Mouse (Mus musculus): ENCODE measurements around the gene Agfg2.
A peak's percentile ranks its signal among the peaks of the same experiment; 100 is the strongest.
"Not testable (repeated sequence)": the region's sequence is repeated elsewhere in the genome, so short reads cannot be mapped to it uniquely, and the experiment has no call there.

Gene Agfg2

DNA sequence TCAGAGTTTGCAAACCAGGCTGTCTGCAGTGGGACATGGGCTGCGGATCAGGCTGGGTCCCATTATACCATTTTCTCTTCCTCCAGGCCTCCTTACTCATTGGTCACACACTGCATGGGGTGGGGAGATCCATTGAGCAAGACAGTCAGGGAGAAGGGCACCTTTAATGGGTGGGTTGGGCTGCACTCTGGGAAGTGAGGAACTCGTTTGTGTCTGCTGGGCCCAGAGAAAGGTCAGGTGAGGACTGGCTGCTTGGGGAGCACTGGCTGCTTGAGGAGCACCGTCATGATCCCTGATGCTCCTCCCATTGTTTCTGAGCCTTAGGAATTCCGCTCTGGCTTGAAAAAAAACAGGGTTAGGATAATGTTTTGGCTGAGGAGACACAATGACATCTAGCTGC lies 41.6 kb downstream of the Agfg2 start:
- DNase-seq = no peak

DNA sequence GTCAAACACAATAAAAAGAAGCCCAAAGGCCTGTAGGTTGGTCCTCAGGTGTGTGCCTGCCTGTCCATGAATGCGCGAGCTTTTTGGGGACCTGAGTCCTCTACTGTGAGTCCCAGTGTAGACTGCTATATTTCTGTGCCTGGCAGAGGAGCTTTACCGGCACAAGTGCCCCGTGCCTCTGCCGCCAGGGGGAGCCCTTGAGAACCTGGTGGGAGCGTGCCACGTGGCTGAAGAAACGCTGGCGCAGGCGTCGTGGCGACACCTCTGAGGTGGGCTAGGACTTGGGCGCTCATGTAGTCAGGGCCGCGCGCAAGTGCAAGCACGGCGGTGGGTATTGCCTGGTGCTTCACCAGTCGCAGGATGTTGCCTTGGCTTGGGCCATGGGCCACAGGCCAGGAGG lies 43.5 kb downstream of the Agfg2 start, which contains the start of gene Sap25:
Gene Sap25, plus strand, starts transcription at position 281 of the 400 bp plus-strand sequence.
- DNase-seq = peak; percentile 84

DNA sequence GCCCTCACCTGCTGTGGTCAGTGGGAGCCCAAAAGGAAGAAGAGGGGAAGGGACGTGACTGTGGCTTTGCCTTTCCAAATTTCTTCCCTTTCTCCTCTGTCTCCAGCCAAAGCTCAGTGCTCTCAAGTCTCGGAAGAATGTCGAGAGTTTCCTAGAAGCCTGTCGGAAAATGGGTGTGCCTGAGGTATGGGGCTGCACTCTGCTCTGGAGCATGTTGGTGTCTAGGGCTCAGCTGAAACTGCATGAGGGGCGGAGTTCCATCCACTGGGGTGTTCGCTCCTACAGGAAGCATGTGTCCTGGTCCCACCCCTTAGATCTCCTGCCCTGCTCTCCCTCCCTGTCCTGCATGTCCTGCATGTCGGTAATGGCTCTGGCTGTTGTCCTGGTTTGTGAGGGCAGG lies 45.1 kb downstream of the Agfg2 start:
- no peak for DNase-seq

DNA sequence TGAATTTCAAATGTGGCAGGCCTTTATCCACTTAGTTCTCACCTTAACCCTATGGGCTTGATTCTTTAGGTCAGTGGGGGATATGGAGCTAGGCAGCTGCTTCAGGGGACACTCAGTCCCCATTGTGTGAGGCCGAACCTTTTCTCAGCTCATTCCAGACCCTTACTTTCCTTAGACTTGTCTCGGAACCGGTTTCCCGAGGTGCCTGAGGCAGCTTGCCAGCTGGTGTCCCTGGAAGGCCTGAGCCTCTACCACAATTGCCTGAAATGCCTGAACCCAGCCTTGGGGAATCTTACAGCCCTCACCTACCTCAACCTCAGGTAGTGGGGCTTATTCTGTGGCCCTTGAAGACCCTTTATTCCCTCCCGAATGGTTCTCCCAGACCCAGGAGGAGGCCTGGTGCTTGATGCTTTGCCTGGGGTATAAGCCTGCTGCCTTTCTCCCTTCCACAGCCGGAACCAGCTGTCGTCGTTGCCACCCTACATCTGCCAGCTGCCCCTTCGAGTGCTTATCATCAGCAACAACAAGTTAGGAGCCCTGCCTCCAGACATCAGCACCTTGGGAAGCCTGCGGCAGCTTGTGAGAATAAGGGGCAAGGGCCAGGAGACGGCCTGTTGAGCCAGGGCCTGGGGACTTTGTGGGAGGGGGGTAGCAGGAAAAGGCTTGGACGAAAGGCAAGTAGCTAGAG lies 51.0 kb downstream of the Agfg2 start:
- DNase-seq = no peak

- no peak for DNase-seq
These were observed 52.9 kb downstream of the Agfg2 start for GRCm38 (mm10) chr5:137631591-137631990.

DNA sequence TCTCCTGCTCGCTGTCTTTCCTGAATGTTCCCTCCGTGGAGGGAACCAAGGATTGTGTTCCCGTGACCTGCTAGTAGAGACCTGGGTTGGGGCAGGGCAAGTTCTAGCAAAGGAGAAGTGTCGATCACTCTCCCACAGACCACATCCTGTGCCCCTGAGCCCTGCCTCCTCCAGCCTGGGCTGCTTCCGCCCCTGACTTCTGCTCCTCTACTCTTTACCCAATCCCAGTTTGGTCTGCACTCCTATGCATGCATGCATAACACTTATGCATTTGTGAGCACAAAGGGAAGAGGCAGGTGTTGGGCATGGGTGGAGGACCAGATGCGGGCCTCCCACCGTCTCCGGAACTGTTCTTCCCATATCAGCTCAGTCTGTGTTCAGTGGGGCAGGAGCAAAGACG lies 53.4 kb downstream of the Agfg2 start:
- peak; percentile 85 for DNase-seq

- peak; percentile 58 for DNase-seq
These were observed 53.9 kb downstream of the Agfg2 start for GRCm38 (mm10) chr5:137630602-137631001.

- peak; percentile 70 for DNase-seq
These were observed 54.5 kb downstream of the Agfg2 start for GRCm38 (mm10) chr5:137629906-137630545.

GRCm38 (mm10) chr5:137629306-137629721 lies 55.2 kb downstream of the Agfg2 start:
- DNase-seq = no peak

- peak; percentile 98 for DNase-seq
These were observed 55.8 kb downstream of the Agfg2 start, which contains the start of the genes Fbxo24, Lrch4 and Gm20605 for GRCm38 (mm10) chr5:137628498-137629305. Gene Fbxo24, minus strand, starts transcription at chr5:137629002. Gene Lrch4, plus strand, starts transcription at chr5:137629121. Gene Gm20605, plus strand, starts transcription at chr5:137629175.

- no peak for DNase-seq
These were observed 56.5 kb downstream of the Agfg2 start for GRCm38 (mm10) chr5:137627991-137628390.

DNA sequence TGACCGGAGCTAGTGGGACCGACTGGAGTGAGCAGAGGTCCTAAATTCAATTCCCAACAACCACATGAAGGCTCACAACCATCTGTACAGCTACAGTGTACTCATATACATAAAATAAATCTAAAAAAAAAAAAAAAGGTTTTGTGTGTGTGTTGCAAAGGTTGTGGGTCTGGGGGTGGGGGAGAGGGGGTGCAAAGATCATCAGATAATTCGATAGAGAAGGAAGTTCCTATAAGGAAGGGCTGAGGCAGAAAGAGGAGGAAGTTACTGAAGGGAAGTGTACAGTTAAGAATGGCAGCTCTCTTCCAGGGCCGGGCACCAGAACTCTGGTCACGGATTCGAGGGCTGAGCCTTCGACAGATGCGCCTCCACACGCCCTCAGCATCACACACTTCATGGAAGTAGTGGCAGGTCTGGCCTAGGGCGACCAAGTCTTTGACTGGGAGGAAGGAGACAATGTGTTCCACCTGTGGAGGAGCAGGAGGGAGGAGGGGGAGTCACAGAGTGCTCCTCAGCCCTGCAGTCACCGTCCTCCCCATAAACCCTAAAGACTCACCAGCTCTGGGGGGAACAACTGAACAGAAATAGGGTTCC lies 60.5 kb downstream of the Agfg2 start:
- no peak for DNase-seq

- no peak for DNase-seq
These were observed 69.2 kb downstream of the Agfg2 start for GRCm38 (mm10) chr5:137615347-137615746.

DNA sequence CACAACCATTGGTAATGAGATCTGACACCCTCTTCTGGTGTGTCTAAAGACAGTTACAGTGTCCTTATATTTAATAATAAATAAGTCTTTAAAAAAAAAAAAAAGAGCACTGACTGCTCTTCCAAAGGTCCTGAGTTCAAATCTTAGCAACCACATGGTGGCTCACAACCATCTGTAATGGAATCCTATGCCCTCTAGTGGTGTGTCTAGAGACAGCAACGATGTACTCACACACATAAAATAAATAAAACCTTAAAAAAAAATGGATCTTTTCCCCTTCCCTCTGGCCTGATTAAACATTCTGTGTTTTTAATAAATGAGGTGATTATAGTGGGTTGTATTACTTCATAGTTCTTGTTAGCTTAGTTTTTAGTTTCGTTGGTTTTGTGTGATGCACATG lies 69.6 kb downstream of the Agfg2 start:
- not testable (repeated sequence) for DNase-seq

- no peak for DNase-seq
These were observed 71.0 kb downstream of the Agfg2 start, which contains the start of gene Pcolce for GRCm38 (mm10) chr5:137613550-137613949. Gene Pcolce, minus strand, starts transcription at chr5:137613784.

GRCm38 (mm10) chr5:137613076-137613475 lies 71.5 kb downstream of the Agfg2 start:
- DNase-seq = no peak

GRCm38 (mm10) chr5:137611245-137611602 lies 73.3 kb downstream of the Agfg2 start:
- no peak for DNase-seq

DNA sequence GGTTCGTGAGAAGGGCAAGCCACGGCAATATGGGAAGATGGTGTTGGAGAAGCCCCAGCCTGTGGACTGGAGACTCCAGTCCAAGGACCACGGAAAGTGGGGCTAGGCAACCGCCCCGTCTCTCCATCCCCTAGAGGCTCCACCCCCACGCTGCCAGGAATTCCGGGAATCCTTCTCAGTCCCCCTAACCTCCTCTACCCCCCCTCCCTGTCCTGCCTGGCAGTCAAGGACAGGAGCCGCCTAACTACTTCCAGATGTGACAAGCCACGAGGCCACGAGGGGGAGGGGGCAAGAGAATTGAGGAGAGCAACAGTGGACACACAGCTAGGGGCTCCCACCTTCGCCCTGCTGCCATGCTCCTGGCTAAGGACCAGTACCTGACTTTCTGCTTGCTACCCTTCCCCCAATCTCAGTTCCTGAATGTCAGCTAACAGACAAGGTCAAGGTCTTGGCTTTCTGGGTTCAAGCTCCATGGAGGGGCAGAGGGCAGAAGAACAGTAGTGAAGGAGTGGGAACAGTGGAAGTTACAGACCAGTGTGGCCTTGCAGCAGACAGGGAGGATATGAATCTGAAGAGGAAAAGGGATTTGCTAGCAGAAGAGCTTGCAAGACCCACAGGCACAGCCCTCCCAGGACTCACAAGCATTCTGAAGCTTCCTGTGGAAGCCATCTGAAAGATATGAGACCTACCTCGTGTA lies 73.8 kb downstream of the Agfg2 start:
- DNase-seq = no peak

DNA sequence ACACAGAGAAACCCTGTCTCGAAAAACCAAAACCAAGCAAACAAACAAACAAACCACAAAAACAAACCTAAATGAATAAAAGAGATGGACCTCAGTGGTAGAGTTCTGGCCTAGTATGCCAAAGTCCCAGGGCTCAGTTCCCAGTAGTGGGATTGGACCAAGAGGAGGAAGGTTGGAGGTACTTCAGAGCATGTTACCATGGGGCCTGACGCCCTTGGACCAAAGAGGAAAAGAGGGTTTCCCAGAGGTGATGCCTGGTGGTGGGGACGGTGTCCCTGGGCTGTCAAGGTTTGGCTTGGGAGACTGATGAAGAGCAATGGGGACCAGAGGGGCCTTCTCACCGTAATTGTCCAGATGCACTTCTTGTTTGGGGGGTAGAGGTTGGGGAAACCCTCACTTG lies 74.5 kb downstream of the Agfg2 start:
- no peak for DNase-seq

GRCm38 (mm10) chr5:137609292-137609691 lies 75.2 kb downstream of the Agfg2 start:
- no peak for DNase-seq

DNA sequence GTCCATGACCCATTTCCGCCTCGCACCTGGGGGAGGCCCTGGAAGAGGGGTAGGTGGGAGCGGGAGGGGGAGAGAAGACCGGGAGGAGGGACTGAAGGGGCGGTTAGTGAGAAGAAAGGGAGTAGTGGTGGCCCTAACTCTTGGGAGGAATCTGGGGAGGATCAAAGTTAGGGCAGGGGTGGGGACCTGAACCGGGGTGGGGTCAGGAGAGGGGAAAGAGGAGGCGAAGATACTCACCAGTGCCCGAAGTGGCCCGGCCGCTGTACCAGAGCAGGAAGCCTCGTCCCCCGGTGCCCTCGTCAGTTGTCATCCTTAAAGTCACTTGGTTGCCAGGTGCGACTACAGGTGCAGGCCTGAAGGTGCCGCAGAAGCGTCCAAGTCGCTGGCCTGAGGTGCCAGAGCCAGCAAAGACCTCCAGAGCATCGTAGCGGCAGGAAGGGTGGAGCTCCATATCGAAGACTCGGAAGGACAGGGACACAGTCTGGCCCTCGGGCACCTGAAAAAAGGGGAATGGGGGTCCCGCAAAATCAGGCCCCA lies 75.8 kb downstream of the Agfg2 start:
- DNase-seq = no peak

Measured in thymus, postnatal 4 days (tissue).